Mouse (Mus musculus) gastrocnemius, postnatal 14 days (tissue): Measurements from ENCODE around the gene Dnajc8. TPM values are rescaled to one million over a fixed set of nuclear protein-coding genes. Genes with fewer than 3 reads are reported as not detected.
A peak's percentile ranks its signal among the peaks of the same experiment; 100 is the strongest.

ENCODE experiments used
- DNase-seq: peaks from one replicate; pipeline ENCODE4 v3.0.0; 2021; ENCODE audit warnings: mixed read lengths
- intact Hi-C: fragments of 180-260 bp; cut with DNase I; formaldehyde crosslinking; loops from one replicate; pipeline ENCODE4 v1.15.1; 2025; ENCODE audit warnings: low total_unique reads
- long read RNA-seq, 2 experiments: library from polyadenylated mRNA; stranded (forward); transcript quantifications; one replicate each; pipeline ENCODE4 v2.0.0; 2021
- total RNA-seq, 2 experiments: library from RNA; stranded (reverse); gene quantifications; 2 replicates each; pipeline ENCODE4 v1.2.3; 2021

Gene Dnajc8
- 10 to 100 TPM; 51.0 to 60.3 TPM for total RNA-seq
- long read RNA-seq, experiment 1, transcript Dnajc8-202 (9 exons, 1,401 nt): major isoform, 79 of 80 reads
- long read RNA-seq, experiment 1, partial matches to known transcripts: 0 of 80 reads
- long read RNA-seq, experiment 1, other reads (novel, unspliced or antisense): 1 of 80 reads
- long read RNA-seq, experiment 2, transcript Dnajc8-202 (9 exons, 1,401 nt): major isoform, 85 of 91 reads
- long read RNA-seq, experiment 2, partial matches to known transcripts: 5 of 91 reads
- long read RNA-seq, experiment 2, other reads (novel, unspliced or antisense): 1 of 91 reads

DNA sequence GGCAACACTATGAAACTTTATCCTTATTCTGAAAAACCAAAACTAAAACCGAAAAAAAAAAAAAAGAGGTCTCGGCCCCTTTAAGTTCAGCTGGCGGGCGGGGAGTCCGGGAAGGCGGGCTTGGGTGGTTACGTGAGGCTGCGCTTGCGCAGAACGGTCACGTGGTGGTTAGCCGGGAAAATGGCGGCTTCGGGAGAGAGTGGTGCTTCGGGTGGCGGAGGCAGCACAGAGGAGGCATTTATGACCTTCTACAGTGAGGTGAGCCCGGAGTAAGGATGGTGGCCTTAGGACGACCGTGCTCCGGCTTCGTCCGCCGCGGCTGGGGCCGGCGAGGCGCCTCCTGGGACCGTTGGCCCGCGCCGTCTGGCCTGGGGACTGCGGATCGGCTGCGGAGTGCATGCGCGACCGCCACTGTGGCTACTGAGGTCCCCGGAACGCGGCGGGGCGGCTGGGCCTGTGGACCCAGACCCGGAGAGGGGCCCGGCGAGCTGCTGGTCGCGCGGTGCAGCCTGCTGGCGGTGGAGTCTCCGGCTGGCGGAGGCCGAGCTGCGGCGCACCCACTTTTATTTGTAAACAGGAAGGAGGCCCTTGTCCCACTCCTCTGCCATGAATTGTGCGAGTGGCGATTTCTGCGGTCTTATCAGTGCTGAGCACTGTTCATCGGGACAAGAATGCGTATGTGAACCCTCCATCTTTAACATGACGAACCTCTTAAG, at the start of gene Dnajc8:
Gene Dnajc8 (plus strand): TSS at position 145 of the 716 bp plus-strand sequence.
- DNase-seq: peak; percentile 96
- intact Hi-C loops: no loop called here

- intact Hi-C loops: no loop called here
- no peak for DNase-seq
Measured at GRCm38 (mm10) chr4:132488521-132488920, 46.8 kb upstream of the Dnajc8 start.

GRCm38 (mm10) chr4:132488976-132489375, 46.4 kb upstream of the Dnajc8 start:
- no peak for DNase-seq
- intact Hi-C loops: no loop called here

DNA sequence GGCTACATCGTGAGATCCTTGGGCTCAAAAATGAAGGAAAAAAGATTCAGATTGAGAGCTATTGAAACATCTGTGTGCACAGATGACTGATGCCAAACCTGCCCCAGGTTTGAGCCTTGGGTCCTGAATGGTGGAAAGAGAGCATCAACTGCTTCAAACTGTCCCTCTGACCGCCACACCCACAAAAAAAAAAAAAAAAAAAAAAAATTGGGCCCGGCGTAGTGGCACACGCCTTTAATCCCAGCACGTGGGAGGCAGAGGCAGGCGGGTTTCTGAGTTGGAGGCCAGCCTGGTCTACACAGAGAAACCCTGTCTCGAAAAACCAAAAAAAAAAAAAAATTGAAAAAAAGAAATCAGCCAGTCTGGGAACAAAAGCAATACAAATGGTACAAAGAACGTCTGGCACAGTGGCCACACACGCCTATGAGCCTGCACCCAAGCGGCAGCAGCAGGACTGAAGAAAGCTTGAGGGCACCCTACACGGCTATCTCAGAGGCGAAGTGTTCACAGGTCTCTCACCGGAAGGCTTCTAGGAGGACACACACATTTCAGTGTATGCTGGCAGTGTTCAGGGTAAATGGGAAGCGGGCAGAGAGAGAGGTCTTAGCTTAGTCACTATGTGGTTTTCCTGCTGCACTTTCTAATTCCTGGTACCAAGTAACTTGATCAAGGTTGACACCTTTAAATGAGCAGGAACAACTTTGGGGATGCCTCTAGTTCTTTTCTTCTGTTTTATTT, 44.9 kb upstream of the Dnajc8 start:
- intact Hi-C loops: no loop called here
- DNase-seq: no peak

GRCm38 (mm10) chr4:132491057-132491456, 44.3 kb upstream of the Dnajc8 start:
- intact Hi-C loops: no loop called here
- DNase-seq: no peak

DNA sequence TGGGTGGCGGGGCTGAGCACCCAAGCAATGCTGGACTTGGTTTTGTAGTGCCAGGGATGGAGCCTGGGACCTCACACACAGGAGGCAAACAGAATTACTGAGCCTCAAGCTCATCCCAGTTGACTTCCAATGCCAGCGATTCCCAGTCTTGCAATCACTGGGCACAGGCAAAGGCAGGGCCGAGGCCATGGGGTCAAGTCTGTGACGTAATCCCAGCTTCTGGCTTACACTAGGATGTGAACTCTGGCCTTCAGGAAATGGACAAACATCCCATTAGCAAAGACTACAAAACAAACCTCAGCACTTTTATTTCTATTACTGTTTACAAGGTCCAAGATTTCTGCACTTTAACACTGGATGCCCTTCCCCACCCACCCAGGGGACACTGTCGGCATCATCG, 43.6 kb upstream of the Dnajc8 start:
- intact Hi-C loops: no loop called here

DNA sequence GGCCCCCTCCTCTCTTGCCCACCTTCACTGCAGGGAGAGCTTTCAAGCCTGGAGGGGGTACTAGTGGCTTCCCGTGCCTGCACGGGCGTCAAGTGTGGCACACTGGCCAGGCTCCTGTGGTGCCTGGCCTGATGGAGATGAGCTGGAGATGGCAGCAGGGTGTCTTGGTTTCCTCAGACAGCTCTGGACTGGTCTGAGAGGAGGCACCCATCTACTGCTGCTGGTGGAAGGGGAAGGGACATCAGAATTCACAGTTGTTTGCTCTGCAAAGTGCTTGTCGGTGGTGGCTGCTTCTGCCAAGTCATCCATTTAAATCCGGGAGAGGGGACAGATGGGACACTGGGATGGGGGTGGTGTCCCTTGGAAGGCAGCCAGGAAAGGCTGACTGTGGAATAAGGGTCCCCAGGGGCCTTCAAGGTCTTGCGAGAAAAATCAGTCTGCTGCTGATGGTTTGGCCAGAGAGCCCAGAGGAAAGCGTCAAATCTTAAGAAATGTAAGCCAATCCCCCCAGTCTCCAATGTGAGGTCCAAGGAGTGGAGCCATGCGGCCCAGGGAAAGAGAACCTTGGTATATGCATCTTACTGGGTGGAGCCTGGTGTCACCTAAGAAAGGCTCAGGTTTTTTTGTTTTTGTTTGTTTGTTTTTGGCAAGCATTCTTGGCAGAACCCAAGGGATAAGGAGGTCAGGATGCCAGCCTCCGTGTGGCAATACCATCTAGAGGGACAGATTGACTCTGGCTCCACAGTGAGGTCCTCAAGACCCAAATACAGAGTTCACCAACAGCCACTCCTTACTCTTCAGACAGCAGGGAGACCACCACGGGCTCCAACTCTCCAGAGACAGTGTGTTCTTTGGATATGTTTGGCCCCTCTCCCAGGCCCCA, 42.9 kb upstream of the Dnajc8 start:
- intact Hi-C loops: no loop called here
- DNase-seq: peak; percentile 37

More for the DNA sequence above, 43.6 kb upstream of the Dnajc8 start:
- DNase-seq: no peak

GRCm38 (mm10) chr4:132494271-132494918, 41.0 kb upstream of the Dnajc8 start:
- DNase-seq: no peak

GRCm38 (mm10) chr4:132501639-132502038, 33.7 kb upstream of the Dnajc8 start:
- intact Hi-C loops: no loop called here
- no peak for DNase-seq

More at GRCm38 (mm10) chr4:132494271-132494918, 41.0 kb upstream of the Dnajc8 start:
- intact Hi-C loops: no loop called here

DNA sequence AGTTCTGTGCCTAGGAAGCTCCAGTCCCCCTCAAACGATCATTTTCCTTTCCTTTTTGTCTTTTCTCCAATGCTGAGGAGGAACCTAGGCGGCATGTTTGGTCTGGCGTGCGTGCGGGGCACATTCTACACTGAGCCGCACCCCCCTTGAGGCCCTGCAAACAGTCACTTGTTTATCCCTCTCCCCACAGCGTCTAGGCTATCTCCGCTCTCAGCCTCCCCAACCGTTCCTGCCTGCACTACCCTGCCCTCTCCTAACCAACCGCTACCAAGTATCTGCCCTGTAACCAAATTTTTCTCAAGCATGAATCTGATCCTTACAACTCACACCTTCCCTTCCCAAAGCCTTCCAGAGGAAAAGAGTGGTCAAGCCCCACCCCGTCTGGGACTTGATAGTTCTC, 32.0 kb upstream of the Dnajc8 start:
- DNase-seq: no peak
- intact Hi-C loops: no loop called here

- DNase-seq: no peak
- intact Hi-C loops: no loop called here
Measured at GRCm38 (mm10) chr4:132505034-132505738, 30.2 kb upstream of the Dnajc8 start.

GRCm38 (mm10) chr4:132505800-132506199, 29.6 kb upstream of the Dnajc8 start:
- intact Hi-C loops: no loop called here

GRCm38 (mm10) chr4:132506250-132506649, 29.1 kb upstream of the Dnajc8 start:
- intact Hi-C loops: no loop called here
- DNase-seq: no peak

More at GRCm38 (mm10) chr4:132505800-132506199, 29.6 kb upstream of the Dnajc8 start:
- DNase-seq: no peak

GRCm38 (mm10) chr4:132507210-132507609, 28.1 kb upstream of the Dnajc8 start:
- intact Hi-C loops: no loop called here
- DNase-seq: no peak

DNA sequence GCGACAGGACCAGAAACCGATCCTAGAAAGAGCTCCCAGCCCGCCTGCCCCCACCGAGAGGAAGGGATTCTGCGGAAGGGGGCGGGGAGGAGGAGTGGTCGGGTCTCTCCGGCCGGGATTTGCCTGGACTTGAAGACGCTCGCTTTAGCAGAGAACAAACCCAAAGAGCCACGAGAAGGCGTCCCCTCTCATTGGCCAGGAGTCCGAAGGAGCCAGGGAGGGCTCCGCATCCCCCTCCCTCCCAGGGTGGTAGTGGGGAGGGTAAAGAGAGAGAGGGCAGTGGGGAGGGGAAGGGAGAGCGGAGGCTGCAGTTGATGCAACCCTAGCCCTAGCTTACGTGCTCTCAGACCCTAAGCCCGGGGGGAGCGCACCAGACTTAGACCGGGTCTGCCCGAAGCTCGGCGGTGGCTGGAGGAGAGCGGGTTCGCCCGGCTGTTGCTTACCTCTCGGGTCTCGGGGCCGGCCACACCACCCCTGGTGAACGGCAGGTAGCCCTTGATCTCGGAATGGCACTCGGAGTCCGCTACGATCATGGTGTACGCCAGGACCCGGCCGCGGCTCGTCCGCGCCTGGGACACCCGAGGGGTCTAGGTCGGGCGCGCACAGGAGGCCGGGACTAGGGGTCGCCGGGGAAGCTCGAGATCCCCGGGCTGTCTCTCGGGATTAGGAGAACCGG, 25.6 kb upstream of the Dnajc8 start:
- DNase-seq: peak; percentile 74
- intact Hi-C loops: loop anchor here (5.0 to 10.0 kb wide), 2 partner anchors 42 to 215 kb away; no protein-coding TSS in a partner anchor

GRCm38 (mm10) chr4:132510352-132510798, 25.0 kb upstream of the Dnajc8 start, which contains the start of gene Sesn2:
Gene Sesn2, minus strand, starts transcription at chr4:132510501.
- intact Hi-C loops: loop anchor here (5.0 to 10.0 kb wide), 2 partner anchors 43 to 216 kb away; no protein-coding TSS in a partner anchor
- DNase-seq: peak; percentile 98

- intact Hi-C loops: loop anchor here (5.0 to 10.0 kb wide), 2 partner anchors 45 to 217 kb away; no protein-coding TSS in a partner anchor
- DNase-seq: no peak
Measured at GRCm38 (mm10) chr4:132512080-132512479, 23.3 kb upstream of the Dnajc8 start.
